Mouse (Mus musculus): ENCODE data around the gene Disp1. TPM values are rescaled to one million over a fixed set of nuclear protein-coding genes. Genes with fewer than 3 reads are reported as not detected.
A peak's percentile ranks its signal among the peaks of the same experiment; 100 is the strongest.

The Disp1 gene
- polyA plus RNA-seq, 1 experiment from 2014 or later = 7.6 TPM

DNA sequence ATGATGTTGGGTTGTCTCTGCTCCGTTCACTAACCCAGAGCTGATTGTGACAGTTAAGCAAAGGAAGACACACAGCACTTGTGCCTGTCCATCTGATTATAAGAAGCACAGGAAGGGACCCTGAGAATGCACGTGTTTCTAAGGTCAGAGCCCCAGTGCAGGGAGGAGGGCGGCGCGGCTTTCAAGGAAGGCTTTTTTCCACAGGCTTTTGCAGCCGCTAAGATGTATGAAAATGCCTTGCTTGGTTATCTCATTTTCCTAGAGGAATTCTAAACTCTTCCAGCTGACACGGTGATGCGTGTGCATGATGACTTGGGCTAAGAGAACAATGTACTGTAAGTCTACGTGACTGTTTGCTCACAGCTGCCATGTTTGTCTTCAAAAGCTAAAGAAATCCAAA lies 30.9 kb downstream of the Disp1 start:
- H3K27me3 ChIP-seq (ENCODE audit: control insufficient read depth, insufficient read depth, low read depth, low read length) = no peaks in the 10 kb centered on the region
- no peak overlapping the region for H3K27ac ChIP-seq (ENCODE audit: low read length)
- 61% methylated on average over 9 of the region's 9 CpGs for WGBS
- H3K9ac ChIP-seq (ENCODE audit: low read depth, low read length) = no peak overlapping the region
- no peak overlapping the region for H3K4me3 ChIP-seq (ENCODE audit: low read depth, low read length)
- H3K36me3 ChIP-seq (ENCODE audit: control insufficient read depth, insufficient read depth, low read length) = no peaks in the 10 kb centered on the region
- no peaks in the 10 kb centered on the region for H3K9me3 ChIP-seq (replicated peaks; ENCODE audit: control insufficient read depth, low read length, poor library complexity, severe bottlenecking)
- ATAC-seq = no peak
- H3K4me2 ChIP-seq (ENCODE audit: low read length) = no peak overlapping the region
- H3K4me1 ChIP-seq (ENCODE audit: control insufficient read depth, insufficient read depth, low read length) = peaks cover 18% of the 10 kb centered on the region

DNA sequence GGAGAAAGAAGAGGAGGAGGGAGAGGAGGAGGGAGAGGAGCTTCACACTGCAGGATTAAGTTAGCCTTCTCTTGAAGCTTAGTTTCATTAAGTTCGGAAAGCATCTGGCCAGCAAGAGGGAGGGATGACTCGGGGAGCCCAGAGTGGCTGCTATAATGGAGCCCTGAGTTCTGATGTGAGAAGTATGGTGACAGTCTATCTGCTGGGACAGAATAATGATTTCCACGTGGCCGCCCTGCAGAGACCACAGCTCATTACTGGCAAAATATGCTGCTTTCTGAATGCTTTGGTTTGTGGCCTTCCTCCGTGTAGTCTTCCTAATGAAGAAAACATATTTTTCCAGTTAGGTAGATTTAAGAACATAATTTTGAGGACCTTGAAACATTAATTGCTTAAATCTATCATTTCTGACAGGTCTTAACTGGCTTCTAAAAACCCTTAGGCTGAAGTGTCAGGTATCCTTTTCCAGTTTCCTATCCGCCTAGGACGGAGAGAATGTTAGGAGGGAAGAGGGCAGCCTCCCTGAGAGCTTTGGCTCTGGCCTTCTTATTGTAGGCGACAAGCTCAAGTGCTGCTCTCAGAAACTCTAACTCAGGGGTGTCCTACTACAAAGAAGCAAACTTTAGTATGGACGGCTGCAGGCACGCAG lies 32.2 kb downstream of the Disp1 start:
- Histone ChIP-seq H3K36me3 (ENCODE audit: control insufficient read depth, insufficient read depth, low read length) (no peaks in the 10 kb centered on the region), H3K27me3 (ENCODE audit: control insufficient read depth, insufficient read depth, low read depth, low read length) (no peaks in the 10 kb centered on the region), H3K4me1 (ENCODE audit: control insufficient read depth, insufficient read depth, low read length) (peaks cover 18% of the 10 kb centered on the region), H3K4me2 (ENCODE audit: low read length) (no peak overlapping the region), H3K9me3 (replicated peaks; ENCODE audit: control insufficient read depth, low read length, poor library complexity, severe bottlenecking) (no peaks in the 10 kb centered on the region), H3K27ac (ENCODE audit: low read length) (no peak overlapping the region), H3K9ac (ENCODE audit: low read depth, low read length) (no peak overlapping the region), H3K4me3 (ENCODE audit: low read depth, low read length) (no peak overlapping the region)
- WGBS = 47% methylated on average over 10 of the region's 10 CpGs
- no peak for ATAC-seq

DNA sequence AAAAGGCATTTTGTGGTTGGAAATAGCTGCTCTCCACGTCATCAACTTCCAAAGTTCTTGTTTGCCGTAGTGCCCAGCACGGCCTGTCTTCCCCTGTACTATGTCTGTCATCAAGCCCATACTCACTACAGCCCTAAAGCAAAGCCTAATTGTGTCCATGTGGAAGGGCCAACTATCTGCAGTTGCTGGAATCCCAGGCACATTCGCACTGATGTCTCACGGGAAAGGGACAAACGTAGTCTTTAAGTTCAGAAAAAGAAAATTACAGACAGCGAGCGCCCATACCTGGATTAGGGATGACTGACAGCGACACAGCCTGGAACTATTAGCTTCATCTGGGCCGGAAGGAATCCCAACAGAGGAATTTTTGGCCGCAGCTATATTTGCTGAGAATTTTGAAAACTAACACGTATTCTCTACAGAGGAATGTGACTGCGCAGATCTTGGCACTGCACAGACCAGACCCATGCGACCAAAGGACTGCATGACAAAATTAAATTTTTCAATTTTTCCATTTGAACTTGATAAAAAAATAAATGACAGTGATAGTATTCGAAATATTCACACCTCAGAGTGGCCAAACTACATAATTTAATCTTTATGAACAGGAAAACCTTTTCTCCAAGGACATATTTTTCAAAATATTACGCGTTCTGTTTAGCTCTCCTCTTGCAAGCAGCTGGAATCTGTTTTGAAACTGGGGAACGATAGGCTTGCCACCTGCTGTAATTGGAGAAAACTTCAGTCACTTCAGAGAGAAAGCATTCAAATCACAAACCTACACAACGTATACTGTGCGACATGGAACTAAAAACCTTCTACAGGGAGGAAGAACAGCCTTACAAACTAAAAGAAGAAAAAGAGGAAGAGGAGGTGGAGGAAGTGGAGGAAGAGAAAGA lies 33.0 kb downstream of the Disp1 start:
- H3K9ac ChIP-seq (ENCODE audit: low read depth, low read length) = no peak overlapping the region
- no peaks in the 10 kb centered on the region for H3K36me3 ChIP-seq (ENCODE audit: control insufficient read depth, insufficient read depth, low read length)
- H3K4me3 ChIP-seq (ENCODE audit: low read depth, low read length) = no peak overlapping the region
- H3K4me2 ChIP-seq (ENCODE audit: low read length) = no peak overlapping the region
- no peak for ATAC-seq
- H3K27ac ChIP-seq (ENCODE audit: low read length) = no peak overlapping the region
- H3K27me3 ChIP-seq (ENCODE audit: control insufficient read depth, insufficient read depth, low read depth, low read length) = no peaks in the 10 kb centered on the region
- no peaks in the 10 kb centered on the region for H3K9me3 ChIP-seq (replicated peaks; ENCODE audit: control insufficient read depth, low read length, poor library complexity, severe bottlenecking)
- peaks cover 18% of the 10 kb centered on the region for H3K4me1 ChIP-seq (ENCODE audit: control insufficient read depth, insufficient read depth, low read length)
- 84% methylated on average over 20 of the region's 20 CpGs for WGBS

DNA sequence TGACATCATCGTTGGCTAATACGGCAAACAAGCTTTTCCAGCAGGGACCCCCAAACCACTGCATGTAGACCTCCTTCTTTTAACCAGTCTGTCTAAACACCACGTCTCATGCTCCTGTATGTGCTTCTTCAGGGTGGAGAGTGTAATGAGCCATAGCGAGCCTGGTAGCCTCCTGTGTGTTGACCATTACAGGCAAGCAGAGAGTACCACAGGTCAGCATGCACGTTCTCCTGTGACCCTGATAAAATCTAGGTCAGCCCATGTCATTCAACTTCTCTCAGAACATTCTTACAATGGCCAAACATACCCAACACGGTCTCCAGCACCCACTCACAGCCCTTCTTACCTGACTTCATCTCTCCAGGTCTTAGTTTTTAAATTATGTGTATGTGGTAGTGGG lies 35.8 kb downstream of the Disp1 start:
- 85% methylated on average over 6 of the region's 6 CpGs for WGBS

DNA sequence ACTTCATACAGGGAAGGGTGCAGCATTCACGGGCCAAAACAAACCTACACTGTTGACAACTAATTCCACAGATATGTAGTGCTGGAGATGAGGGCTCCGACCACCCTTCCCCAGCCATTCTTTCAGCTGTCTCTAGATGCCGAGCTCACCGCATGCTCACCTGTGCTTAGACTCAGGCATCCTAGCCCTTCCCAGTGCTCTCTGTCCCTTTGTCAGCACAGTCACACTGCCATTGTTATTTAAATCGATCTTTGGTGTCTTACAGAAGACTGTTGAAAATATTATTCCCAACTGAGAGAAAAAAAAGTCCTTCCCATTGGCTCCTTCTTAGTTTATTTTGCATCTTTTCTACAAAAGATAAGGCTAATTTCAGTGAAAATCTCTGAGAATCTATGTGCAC lies 36.6 kb downstream of the Disp1 start:
- no peaks in the 10 kb centered on the region for H3K27me3 ChIP-seq (ENCODE audit: control insufficient read depth, insufficient read depth, low read depth, low read length)
- no peaks in the 10 kb centered on the region for H3K36me3 ChIP-seq (ENCODE audit: control insufficient read depth, insufficient read depth, low read length)
- no peak for ATAC-seq
- no peaks in the 10 kb centered on the region for H3K9me3 ChIP-seq (replicated peaks; ENCODE audit: control insufficient read depth, low read length, poor library complexity, severe bottlenecking)
- peaks cover 8% of the 10 kb centered on the region for H3K4me1 ChIP-seq (ENCODE audit: control insufficient read depth, insufficient read depth, low read length)
- no peak overlapping the region for H3K4me2 ChIP-seq (ENCODE audit: low read length)
- no peak overlapping the region for H3K4me3 ChIP-seq (ENCODE audit: low read depth, low read length)
- no peak overlapping the region for H3K9ac ChIP-seq (ENCODE audit: low read depth, low read length)
- 67% methylated on average over 5 of the region's 5 CpGs for WGBS
- H3K27ac ChIP-seq (ENCODE audit: low read length) = no peak overlapping the region

More for the DNA sequence above, 35.8 kb downstream of the Disp1 start:
- no peak overlapping the region for H3K4me3 ChIP-seq (ENCODE audit: low read depth, low read length)
- no peaks in the 10 kb centered on the region for H3K36me3 ChIP-seq (ENCODE audit: control insufficient read depth, insufficient read depth, low read length)
- no peaks in the 10 kb centered on the region for H3K27me3 ChIP-seq (ENCODE audit: control insufficient read depth, insufficient read depth, low read depth, low read length)
- H3K4me1 ChIP-seq (ENCODE audit: control insufficient read depth, insufficient read depth, low read length) = peaks cover 16% of the 10 kb centered on the region
- no peak overlapping the region for H3K4me2 ChIP-seq (ENCODE audit: low read length)
- no peak for ATAC-seq
- no peaks in the 10 kb centered on the region for H3K9me3 ChIP-seq (replicated peaks; ENCODE audit: control insufficient read depth, low read length, poor library complexity, severe bottlenecking)
- H3K9ac ChIP-seq (ENCODE audit: low read depth, low read length) = no peak overlapping the region
- no peak overlapping the region for H3K27ac ChIP-seq (ENCODE audit: low read length)

DNA sequence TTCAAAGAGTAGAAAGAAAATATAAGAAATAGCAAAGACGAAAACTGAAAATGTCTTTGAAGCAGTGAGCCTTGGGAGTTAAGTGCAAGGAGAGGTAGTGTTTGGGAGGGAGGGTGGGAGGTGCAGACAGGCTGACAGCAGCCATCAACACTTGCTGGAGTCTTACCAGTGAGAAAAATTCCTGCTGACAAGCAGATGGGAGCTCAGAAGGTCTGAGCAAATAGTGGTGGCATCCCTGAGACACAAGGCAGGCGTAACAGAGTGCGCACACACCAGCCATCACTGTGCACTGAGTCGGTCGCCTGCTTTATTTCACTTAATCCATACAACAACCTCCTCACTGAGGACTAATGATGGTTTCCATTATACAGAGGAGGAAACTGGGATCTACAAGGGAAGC lies 37.8 kb downstream of the Disp1 start:
- H3K4me3 ChIP-seq (ENCODE audit: low read depth, low read length) = no peak overlapping the region
- no peaks in the 10 kb centered on the region for H3K27me3 ChIP-seq (ENCODE audit: control insufficient read depth, insufficient read depth, low read depth, low read length)
- no peak overlapping the region for H3K4me2 ChIP-seq (ENCODE audit: low read length)
- peaks cover 5% of the 10 kb centered on the region for H3K4me1 ChIP-seq (ENCODE audit: control insufficient read depth, insufficient read depth, low read length)
- ATAC-seq = no peak
- H3K27ac ChIP-seq (ENCODE audit: low read length) = no peak overlapping the region
- no peaks in the 10 kb centered on the region for H3K9me3 ChIP-seq (replicated peaks; ENCODE audit: control insufficient read depth, low read length, poor library complexity, severe bottlenecking)
- 78% methylated on average over 5 of the region's 5 CpGs for WGBS
- no peaks in the 10 kb centered on the region for H3K36me3 ChIP-seq (ENCODE audit: control insufficient read depth, insufficient read depth, low read length)
- H3K9ac ChIP-seq (ENCODE audit: low read depth, low read length) = no peak overlapping the region

DNA sequence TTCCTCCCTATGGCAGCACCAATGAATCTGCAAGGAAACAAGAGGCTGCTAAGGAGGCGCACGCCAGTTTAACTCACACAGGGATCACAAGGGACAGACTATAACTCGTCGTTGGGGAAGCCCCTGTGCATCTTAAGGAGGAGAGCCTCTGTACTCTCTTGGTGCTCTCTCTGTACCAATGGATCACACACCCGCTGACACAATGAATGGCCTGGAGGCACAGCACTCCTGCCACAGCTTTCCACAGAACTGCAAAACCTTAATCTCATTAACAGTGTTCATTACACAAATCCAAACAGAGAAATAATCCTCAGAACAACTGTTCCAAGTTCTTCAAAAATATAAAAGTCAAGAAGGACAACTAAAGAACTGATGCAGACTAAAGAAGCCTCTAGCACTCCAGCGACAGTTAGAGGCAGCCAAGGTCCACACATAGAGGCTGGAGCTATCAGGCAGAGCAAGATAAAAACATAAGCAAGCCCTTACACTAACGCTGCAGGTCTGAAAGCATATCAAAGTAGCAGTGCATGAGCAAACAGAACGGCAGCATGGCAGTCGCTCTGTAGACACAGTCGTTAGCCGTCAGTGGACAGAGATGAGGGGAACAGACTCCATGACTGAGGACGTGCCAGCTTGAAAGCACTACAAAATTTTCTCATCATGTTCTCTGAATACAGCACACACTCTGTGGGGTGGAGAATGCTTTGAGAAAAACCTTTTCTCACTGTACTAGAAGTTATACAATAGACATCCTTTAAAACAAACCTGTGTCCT lies 38.5 kb downstream of the Disp1 start:
- Histone ChIP-seq H3K9ac (ENCODE audit: low read depth, low read length) (no peak overlapping the region), H3K9me3 (replicated peaks; ENCODE audit: control insufficient read depth, low read length, poor library complexity, severe bottlenecking) (no peaks in the 10 kb centered on the region), H3K4me1 (ENCODE audit: control insufficient read depth, insufficient read depth, low read length) (peaks cover 5% of the 10 kb centered on the region), H3K36me3 (ENCODE audit: control insufficient read depth, insufficient read depth, low read length) (no peaks in the 10 kb centered on the region), H3K27ac (ENCODE audit: low read length) (peak overlapping the region; percentile 44; the same call in 1 of the 2 replicates), H3K27me3 (ENCODE audit: control insufficient read depth, insufficient read depth, low read depth, low read length) (no peaks in the 10 kb centered on the region), H3K4me2 (ENCODE audit: low read length) (no peak overlapping the region), H3K4me3 (ENCODE audit: low read depth, low read length) (no peak overlapping the region)
- peak; percentile 51; the same call in 1 of the 2 replicates for ATAC-seq
- 22% methylated on average over 12 of the region's 12 CpGs for WGBS

DNA sequence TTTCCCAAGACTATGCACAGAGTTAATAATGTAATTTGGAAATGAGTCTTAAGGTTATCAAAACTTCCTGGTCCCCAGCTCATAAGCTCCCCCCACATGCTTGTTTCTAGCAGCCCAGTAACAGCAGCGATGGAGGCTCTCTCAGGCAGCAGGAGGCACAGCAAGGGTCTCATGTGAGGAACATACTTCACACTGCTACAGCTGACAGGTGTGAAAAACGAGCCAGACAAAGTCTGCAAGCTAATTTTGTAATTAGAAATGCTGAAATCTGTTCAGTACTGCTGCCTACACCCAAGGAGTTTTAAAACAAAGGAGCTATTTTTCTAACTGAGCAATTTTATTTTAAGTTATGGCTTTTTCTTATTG lies 40.3 kb downstream of the Disp1 start:
- ATAC-seq = no peak
- peaks cover 5% of the 10 kb centered on the region for H3K4me1 ChIP-seq (ENCODE audit: control insufficient read depth, insufficient read depth, low read length)
- H3K9ac ChIP-seq (ENCODE audit: low read depth, low read length) = no peak overlapping the region
- 40% methylated on average over 2 of the region's 2 CpGs for WGBS
- H3K27me3 ChIP-seq (ENCODE audit: control insufficient read depth, insufficient read depth, low read depth, low read length) = no peaks in the 10 kb centered on the region
- H3K27ac ChIP-seq (ENCODE audit: low read length) = no peak overlapping the region
- H3K9me3 ChIP-seq (replicated peaks; ENCODE audit: control insufficient read depth, low read length, poor library complexity, severe bottlenecking) = no peaks in the 10 kb centered on the region
- H3K4me3 ChIP-seq (ENCODE audit: low read depth, low read length) = no peak overlapping the region
- no peak overlapping the region for H3K4me2 ChIP-seq (ENCODE audit: low read length)
- H3K36me3 ChIP-seq (ENCODE audit: control insufficient read depth, insufficient read depth, low read length) = no peaks in the 10 kb centered on the region

Measured in midbrain, embryonic 16.5 days (tissue).